Mouse (Mus musculus) erythroblast, embryonic 14.5 days (primary cell): ENCODE results near the gene E2f6.

ENCODE experiments used
- GATA1 ChIP-seq: IDR thresholded peaks from 2 replicates; pipeline ENCODE4 v1.6.1; 2012; ENCODE audit warnings: low read length, inconsistent platforms, mixed read lengths
- TAL1 ChIP-seq: IDR thresholded peaks from 3 replicates; pipeline ENCODE4 v1.6.1; 2012; ENCODE audit warnings: low read length, inconsistent platforms, mixed read lengths

GRCm38 (mm10) chr12:16869870-16870404, 59.2 kb downstream of the E2f6 start:
- no peak for TF ChIP-seq TAL1
- TF ChIP-seq GATA1 = no peak
